In genomic region chr2:154591239-154591638, GRCm38 (mm10) we compare ENCODE assay signal across 47 mouse cellular contexts. TPM values are rescaled to one million over a fixed set of nuclear protein-coding genes. Genes with fewer than 3 reads are reported as not detected.
"Had no signal": no experiment of that assay in that cellular context is flagged by ENCODE, and none has a peak within 500 bp of the region (broad histone marks: within the 10 kb centered on the region; RNA-seq: fewer than 3 reads in every experiment).

No protein-coding gene starts in this region.

- H3K4me2 ChIP-seq: heart, embryonic 11.5 days; heart, embryonic 12.5 days; heart, embryonic 13.5 days; heart, embryonic 15.5 days; hindbrain, embryonic 12.5 days; hindbrain, embryonic 13.5 days; hindbrain, embryonic 14.5 days; hindbrain, embryonic 15.5 days; intestine, embryonic 15.5 days; kidney, embryonic 15.5 days had no signal

- H3K9ac ChIP-seq: heart, embryonic 12.5 days; heart, embryonic 13.5 days; heart, embryonic 15.5 days; hindbrain, embryonic 12.5 days; hindbrain, embryonic 13.5 days; hindbrain, embryonic 14.5 days; hindbrain, embryonic 15.5 days; intestine, embryonic 15.5 days; kidney, embryonic 15.5 days had no signal

- H3K4me1 ChIP-seq: heart, embryonic 10.5 days; hindbrain, embryonic 10.5 days; hindbrain, embryonic 12.5 days; hindbrain, embryonic 13.5 days; hindbrain, embryonic 15.5 days; intestine, embryonic 15.5 days; kidney, embryonic 15.5 days had no signal

- DNase-seq: heart, postnatal 10 days; heart, postnatal 14 days; heart, postnatal 36 days; heart, postnatal 4 days; kidney, adult 11 months; kidney, adult 18-20 months; kidney, adult 2 months; kidney, adult 8-10 months; kidney, adult 9 months; kidney, postnatal 10 days; kidney, postnatal 14 days; kidney, postnatal 25 days; kidney, postnatal 36 days; kidney, postnatal 4 days; layer of hippocampus, adult 9-11 months; layer of hippocampus, postnatal 36 days had no signal

- H3K27me3 ChIP-seq: heart, embryonic 12.5 days; heart, embryonic 13.5 days; heart, embryonic 15.5 days; hindbrain, embryonic 12.5 days; hindbrain, embryonic 13.5 days; hindbrain, embryonic 15.5 days; intestine, embryonic 15.5 days; kidney, embryonic 15.5 days had no signal

- H3K27ac ChIP-seq: heart, embryonic 10.5 days; heart, embryonic 13.5 days; heart, embryonic 15.5 days; hindbrain, embryonic 10.5 days; hindbrain, embryonic 12.5 days; hindbrain, embryonic 13.5 days; hindbrain, embryonic 14.5 days; hindbrain, embryonic 15.5 days; hindbrain, postnatal 0 days; intestine, embryonic 15.5 days; kidney, embryonic 15.5 days; kidney, postnatal 0 days; layer of hippocampus, adult 2 months had no signal

- H3K4me3 ChIP-seq: heart, embryonic 10.5 days; heart, embryonic 12.5 days; heart, embryonic 13.5 days; heart, embryonic 15.5 days; hindbrain, embryonic 10.5 days; hindbrain, embryonic 12.5 days; hindbrain, embryonic 13.5 days; hindbrain, embryonic 15.5 days; intestine, embryonic 15.5 days; kidney, embryonic 15.5 days; layer of hippocampus, adult 2 months had no signal

- H3K9me3 ChIP-seq: heart, embryonic 10.5 days; heart, embryonic 15.5 days; hindbrain, embryonic 10.5 days; hindbrain, embryonic 12.5 days; hindbrain, embryonic 13.5 days; hindbrain, embryonic 15.5 days; intestine, embryonic 15.5 days; kidney, embryonic 15.5 days had no signal

- ATAC-seq: hindbrain, embryonic 16.5 days; hindbrain, postnatal 0 days; inflammation-experienced regulatory T-cells, adult 6 months; intestine, embryonic 15.5 days; intestine, embryonic 16.5 days; intestine, postnatal 0 days had no signal

RNA-seq across cellular contexts. Expression of gene 4930519P11Rik, which starts 22.0 kb away (rescaled TPM):
- total RNA-seq: heart, postnatal 10 days; heart, postnatal 14 days; heart, postnatal 25 days; heart, postnatal 36 days; heart, postnatal 4 days; hematopoietic stem cell, adult 5-6 weeks; hindbrain, postnatal 0 days; layer of hippocampus, adult 18-20 months; layer of hippocampus, adult 2 months; layer of hippocampus, adult 8-10 months; layer of hippocampus, postnatal 25 days; layer of hippocampus, postnatal 36 days; left cerebral cortex, adult 18-20 months had no signal
- polyA plus RNA-seq: heart, embryonic 13.5 days; heart, embryonic 14.5 days; heart, embryonic 15.5 days; heart, embryonic 16.5 days; heart, postnatal 0 days; hindbrain, embryonic 10.5 days; hindbrain, embryonic 12.5 days; inflammation-experienced regulatory T-cells, adult 6 months; intestine, embryonic 14.5 days; intestine, embryonic 15.5 days; intestine, embryonic 16.5 days; kidney, embryonic 15.5 days; kidney, embryonic 16.5 days; large intestine, adult 2 months had no signal
